Mouse (Mus musculus) left cerebral cortex, postnatal 14 days (tissue): ENCODE results near the gene Duxf3. TPM values are rescaled to one million over a fixed set of nuclear protein-coding genes. Genes with fewer than 3 reads are reported as not detected.
A peak's percentile ranks its signal among the peaks of the same experiment; 100 is the strongest.
"Not testable (repeated sequence)": the region's sequence is repeated elsewhere in the genome, so short reads cannot be mapped to it uniquely, and the experiment has no call there.

Source experiments
- DNase-seq, 2 experiments: peaks; one replicate each; pipeline ENCODE4 v3.0.0; 2021 to 2022; ENCODE audit warnings: low spot score in 2 of 2, mixed read lengths in 1 of 2
- intact Hi-C: fragments of 180-260 bp; cut with DNase I; formaldehyde crosslinking; loops from one replicate; pipeline ENCODE4 v1.15.1; 2025
- total RNA-seq, 2 experiments: library from RNA; stranded (reverse); gene quantifications; 2 replicates each; pipeline ENCODE4 v1.2.3; 2021

The Duxf3 gene
- total RNA-seq, 2 experiments from 2014 or later, result not detected

DNA sequence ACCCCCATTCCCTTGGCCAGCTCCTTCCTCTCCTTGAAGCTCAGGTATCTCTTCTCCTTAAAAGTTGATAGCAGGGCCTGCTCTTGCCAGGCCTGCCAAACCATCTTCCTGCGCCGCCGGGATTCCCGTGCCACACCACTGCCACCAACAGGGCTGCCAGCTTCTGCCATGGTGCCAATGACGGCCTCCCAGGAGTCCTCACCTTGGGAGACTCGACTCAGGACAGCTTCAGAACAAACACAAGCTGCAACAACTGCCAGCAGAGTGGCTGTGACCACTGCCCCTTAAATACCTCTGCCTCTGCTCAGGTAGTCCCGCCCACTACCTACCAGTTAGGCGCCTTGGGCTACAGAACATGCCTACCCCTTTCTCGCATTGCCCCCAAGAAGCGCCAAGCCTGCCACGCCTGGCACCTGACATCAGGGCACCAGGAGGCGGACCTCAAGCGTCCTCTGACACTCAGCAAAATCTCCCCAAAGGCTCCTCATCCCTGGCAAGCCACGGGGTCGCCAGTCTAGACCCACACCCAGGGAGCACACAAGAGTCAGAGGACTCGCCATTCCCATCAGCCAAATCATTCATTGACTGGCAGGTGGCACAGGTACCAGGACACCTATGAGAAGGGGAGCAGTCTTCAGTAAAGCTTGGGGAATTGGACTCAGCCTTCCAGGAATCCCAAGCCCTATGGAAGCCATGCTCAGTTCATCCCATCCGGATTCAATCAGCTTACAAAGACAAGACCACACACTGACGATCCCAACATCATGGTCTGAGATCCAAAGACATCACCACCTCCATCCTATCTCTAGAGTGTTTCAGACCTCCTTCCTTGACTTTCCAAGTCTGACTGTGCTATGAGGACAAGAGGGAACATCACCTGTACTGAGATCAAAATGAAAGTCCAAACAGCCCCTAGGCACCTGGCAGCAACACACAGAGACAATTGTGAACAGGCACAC is 7.4 kb downstream of the Duxf3 start, which contains the start of gene AW822073:
Gene AW822073 (minus strand): TSS at position 104 of the 959 bp plus-strand sequence.
- DNase-seq, intact Hi-C loops: not testable (repeated sequence)

DNA sequence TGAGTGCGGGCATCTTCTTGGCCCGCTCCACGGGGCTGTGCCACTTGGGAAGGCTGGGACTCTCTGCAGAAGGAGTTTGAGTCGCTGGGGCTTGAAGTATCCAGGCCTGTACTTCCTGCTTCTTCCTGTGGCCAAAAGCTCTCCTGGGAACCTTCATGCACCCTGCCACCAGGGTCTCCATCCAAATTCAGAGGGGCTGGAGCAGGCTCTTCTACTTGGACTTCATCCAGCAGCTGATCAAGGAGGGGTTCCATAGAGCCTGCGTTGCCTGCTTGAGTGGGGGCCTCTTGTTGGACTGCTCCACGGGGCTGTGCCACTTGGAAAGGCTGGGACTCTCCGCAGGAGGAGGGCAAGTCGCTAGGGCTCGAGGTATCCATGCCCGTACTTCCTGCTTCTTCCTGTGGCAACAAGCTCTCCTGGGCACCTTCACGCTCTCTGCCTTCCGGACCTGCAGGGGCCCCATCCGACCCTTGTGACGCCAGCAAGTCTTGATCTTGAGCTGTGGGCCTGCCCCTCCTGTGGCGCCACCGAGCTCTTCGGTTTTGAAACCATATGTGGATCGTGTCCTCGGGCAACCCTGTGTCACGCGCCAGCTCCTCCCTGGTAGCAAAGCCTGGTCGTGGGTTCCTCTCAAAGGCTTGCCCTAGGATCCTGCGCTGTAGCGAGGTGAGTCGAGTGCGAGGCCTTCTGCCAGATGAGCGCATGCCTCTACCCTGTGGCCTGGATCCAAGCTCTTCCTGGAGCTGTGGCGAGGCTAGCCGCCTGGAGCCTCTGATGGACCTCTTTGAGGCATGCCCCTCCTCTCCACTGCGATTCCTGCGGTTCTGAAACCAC is 8.3 kb downstream of the Duxf3 start:
- peak in 1 of 2 experiments; percentile 66 for DNase-seq

DNA sequence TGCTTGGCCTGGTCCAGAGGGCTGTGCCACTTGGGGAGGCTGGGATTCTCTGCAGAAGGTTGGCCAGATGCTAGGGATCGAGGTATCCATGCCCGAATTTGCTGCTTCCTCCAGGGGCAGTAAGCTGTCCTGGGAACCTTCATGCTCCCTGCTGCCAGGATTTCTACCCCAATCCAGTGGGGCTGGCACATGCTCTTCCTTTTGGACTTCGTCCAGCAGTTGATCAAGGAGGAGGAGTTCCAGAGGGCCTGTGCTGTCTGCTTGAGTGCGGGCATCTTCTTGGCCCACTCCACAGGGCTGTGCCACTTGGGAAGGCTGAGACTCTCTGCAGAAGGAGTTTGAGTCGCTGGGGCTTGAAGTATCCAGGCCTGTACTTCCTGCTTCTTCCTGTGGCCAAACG is 9.3 kb downstream of the Duxf3 start:
- DNase-seq, intact Hi-C loops: not testable (repeated sequence)

More for the DNA sequence above, 8.3 kb downstream of the Duxf3 start:
- intact Hi-C loops, result not testable (repeated sequence)

GRCm38 (mm10) chr10:58221571-58221970 is 10.9 kb downstream of the Duxf3 start:
- DNase-seq, intact Hi-C loops: not testable (repeated sequence)

DNA sequence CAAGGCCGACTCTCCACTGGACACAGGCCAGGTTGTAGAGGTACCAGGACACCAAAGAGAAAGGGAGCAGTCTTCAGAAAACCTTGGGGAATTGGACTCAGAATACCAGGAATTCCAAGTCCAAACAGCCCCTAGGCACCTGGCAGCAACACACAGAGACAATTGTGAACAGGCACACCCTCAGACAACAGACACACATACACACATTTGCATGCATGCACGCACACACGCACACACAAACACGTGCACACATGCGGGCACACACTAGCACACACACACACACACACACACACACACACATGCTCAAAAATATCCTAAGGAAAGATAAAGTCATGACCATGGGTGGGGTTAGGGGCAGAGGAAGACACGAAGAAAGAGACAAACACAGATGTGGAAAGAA is 11.7 kb downstream of the Duxf3 start:
- intact Hi-C loops, result no loop called here
- DNase-seq, result no peak

GRCm38 (mm10) chr10:58217366-58217765 is 15.1 kb downstream of the Duxf3 start:
- DNase-seq, result no peak
- intact Hi-C loops, result no loop called here

DNA sequence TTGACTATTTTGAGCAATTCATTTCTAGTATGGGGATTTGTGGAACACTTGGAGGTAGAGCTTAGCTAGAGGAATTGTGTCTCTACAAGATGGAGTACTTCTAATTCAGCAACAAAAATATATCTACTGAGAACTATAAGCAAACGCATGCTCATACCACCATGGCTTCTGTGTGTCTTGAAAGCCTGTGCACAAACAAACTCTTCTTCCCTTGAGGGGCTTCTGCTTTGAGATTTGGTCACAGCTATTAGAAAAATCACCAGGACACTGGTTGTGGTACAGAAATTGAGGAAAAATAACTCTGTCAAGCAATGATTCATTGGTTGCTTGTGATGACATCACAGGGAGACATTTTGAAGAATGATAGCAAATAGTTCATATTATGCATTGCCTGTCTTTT is 17.1 kb downstream of the Duxf3 start:
- intact Hi-C loops, result no loop called here
- no peak for DNase-seq

GRCm38 (mm10) chr10:58214934-58215333 is 17.5 kb downstream of the Duxf3 start:
- intact Hi-C loops, result no loop called here
- DNase-seq, result no peak

DNA sequence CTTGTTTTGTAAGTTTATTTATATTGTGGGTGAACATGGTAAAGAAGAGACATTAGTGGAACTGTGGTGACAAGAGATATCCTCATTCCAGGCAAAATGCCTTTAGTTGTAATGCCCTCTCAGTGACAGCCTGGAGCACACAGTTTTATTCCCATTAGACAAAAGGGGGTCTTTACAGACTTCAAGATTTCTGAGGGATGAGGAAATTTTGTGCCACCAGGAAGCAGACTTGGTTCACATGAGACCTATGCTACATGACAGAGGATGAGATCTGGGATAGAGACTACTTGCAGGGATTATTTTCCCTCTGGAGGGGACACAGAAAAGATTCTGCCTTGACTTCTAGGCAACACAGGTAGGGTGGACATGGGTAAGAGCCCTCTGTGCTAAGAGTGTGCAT is 18.0 kb downstream of the Duxf3 start:
- intact Hi-C loops, result no loop called here
- no peak for DNase-seq

DNA sequence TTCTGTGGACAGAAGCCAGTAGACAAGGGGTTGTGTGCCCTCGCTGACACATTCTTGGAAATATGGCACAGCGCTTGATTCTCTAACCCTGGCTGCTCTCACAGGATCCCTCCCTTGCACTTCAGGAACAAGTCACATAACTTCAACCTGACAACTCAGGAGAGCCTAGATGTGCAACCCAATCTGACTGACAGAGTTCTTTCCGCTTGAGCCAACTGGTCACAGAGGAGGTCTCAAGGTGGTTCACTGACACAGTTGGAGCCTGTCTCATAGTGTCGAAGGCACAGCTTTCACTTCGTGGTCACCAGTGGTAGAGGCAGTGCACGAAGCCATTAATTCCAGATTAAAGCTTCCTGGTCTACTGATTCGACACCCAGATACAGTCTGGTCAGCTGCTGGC is 20.2 kb downstream of the Duxf3 start:
- DNase-seq, result no peak
- intact Hi-C loops, result no loop called here

DNA sequence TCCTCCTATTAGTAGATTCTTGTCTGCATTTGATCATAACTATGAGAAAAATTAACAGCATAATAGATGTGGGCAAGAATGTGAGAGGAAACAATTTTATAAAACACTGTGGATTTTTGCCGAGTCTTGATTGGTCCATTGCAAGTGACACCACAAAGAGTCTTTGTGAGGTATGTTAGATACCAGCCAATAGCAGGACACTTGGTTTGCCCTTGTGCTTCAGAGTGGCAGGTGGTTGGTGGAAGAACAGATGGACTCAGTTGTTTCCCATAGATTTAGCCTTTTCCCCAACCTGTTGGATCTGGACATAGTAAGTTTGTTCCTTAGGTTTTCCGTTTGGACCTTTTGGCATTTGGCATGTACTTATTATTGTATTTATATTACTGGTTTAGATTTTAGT is 21.3 kb downstream of the Duxf3 start:
- no peak for DNase-seq
- intact Hi-C loops, result no loop called here

DNA sequence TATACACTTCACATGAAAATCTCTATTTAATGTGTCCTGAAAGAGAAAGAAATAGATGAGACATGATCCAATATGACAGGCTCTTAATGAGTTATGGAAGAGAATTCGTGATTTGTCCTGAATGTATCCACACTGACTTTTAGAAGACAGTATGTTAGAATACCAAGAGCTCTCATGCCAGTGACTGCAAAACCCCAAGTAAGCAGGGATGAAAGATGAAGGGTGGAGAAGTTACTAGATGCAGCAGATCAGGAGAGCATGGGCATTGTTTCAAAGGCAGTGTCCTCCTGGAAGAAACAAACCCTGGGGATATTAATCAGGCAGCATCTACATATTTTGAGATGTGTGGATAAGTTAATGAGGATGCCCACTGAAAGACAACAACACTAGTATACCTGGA is 22.0 kb downstream of the Duxf3 start:
- intact Hi-C loops, result no loop called here
- no peak for DNase-seq

GRCm38 (mm10) chr10:58209710-58210467 is 22.6 kb downstream of the Duxf3 start:
- intact Hi-C loops, result no loop called here
- no peak for DNase-seq

- DNase-seq, result no peak
- intact Hi-C loops, result no loop called here
Observed at GRCm38 (mm10) chr10:58206639-58207404, 25.7 kb downstream of the Duxf3 start.

GRCm38 (mm10) chr10:58205986-58206385 is 26.5 kb downstream of the Duxf3 start:
- no peak for DNase-seq
- intact Hi-C loops, result no loop called here
